Mouse (Mus musculus) central nervous system, embryonic 14 days (tissue): ENCODE results near the gene Sugp1. TPM values are rescaled to one million over a fixed set of nuclear protein-coding genes. Genes with fewer than 3 reads are reported as not detected.

Experiments used
- polyA plus RNA-seq: library from polyadenylated mRNA; depleted of rRNA; stranded (reverse); fragments of >200 nt; gene quantifications from 2 replicates; pipeline ENCODE4 v1.2.3, GENCODE M21; 2012; rRNA removed

The Sugp1 gene
- 34.3 TPM in 2 replicates for polyA plus RNA-seq

GRCm38 (mm10) chr8:70042583-70043455, at the start of gene Sugp1, which contains the start of gene Mau2:
Gene Sugp1, plus strand, starts transcription at chr8:70042813.
Gene Mau2, minus strand, starts transcription at chr8:70042734.

GRCm38 (mm10) chr8:69995776-69996588, 46.6 kb upstream of the Sugp1 start, which contains the start of gene Gatad2a:
Gene Gatad2a, minus strand, starts transcription at chr8:69996384.

GRCm38 (mm10) chr8:70072441-70073069, 29.9 kb downstream of the Sugp1 start, which contains the start of gene Tm6sf2:
Gene Tm6sf2, plus strand, starts transcription at chr8:70072924.

GRCm38 (mm10) chr8:70083285-70083684, 40.7 kb downstream of the Sugp1 start, which contains the start of gene Hapln4:
Gene Hapln4, plus strand, starts transcription at chr8:70083457.

GRCm38 (mm10) chr8:70120667-70121066, 78.1 kb downstream of the Sugp1 start, which contains the start of gene Ncan:
Gene Ncan, minus strand, starts transcription at chr8:70120873.

Other genes starting within 250 kb of the Sugp1 start
- 69.7 and 72.7 TPM in 2 replicates for gene Gmip, start 234.1 kb upstream of the Sugp1 start, polyA plus RNA-seq
- 5.8 and 6.0 TPM in 2 replicates for gene Lpar2, start 220.4 kb upstream of the Sugp1 start, polyA plus RNA-seq
- gene Pbx4, start 210.3 kb upstream of the Sugp1 start, polyA plus RNA-seq, result 35.2 and 36.1 TPM in 2 replicates
- 3.6 and 4.0 TPM in 2 replicates for gene Cilp2, start 155.1 kb upstream of the Sugp1 start, polyA plus RNA-seq
- gene Tssk6, start 140.6 kb upstream of the Sugp1 start, polyA plus RNA-seq, result 0.35 and 0.53 TPM in 2 replicates
- gene Ndufa13, start 140.3 kb upstream of the Sugp1 start, polyA plus RNA-seq, result 111 TPM in 2 replicates
- 9.4 and 9.6 TPM in 2 replicates for gene Yjefn3, start 140.1 kb upstream of the Sugp1 start, polyA plus RNA-seq
- gene Gatad2a, start 46.4 kb upstream of the Sugp1 start, polyA plus RNA-seq, result 37.4 and 38.1 TPM in 2 replicates
- 106 and 108 TPM in 2 replicates for gene Mau2, start 79 bp upstream of the Sugp1 start, polyA plus RNA-seq
- gene Tm6sf2, start 30.1 kb downstream of the Sugp1 start, polyA plus RNA-seq, result 7.4 and 8.5 TPM in 2 replicates
- 0.36 and 0.43 TPM in 2 replicates for gene Hapln4, start 40.6 kb downstream of the Sugp1 start, polyA plus RNA-seq
- gene Ncan, start 78.1 kb downstream of the Sugp1 start, polyA plus RNA-seq, result 71.2 and 75.0 TPM in 2 replicates
- 22.3 and 23.8 TPM in 2 replicates for gene Nr2c2ap, start 88.5 kb downstream of the Sugp1 start, polyA plus RNA-seq
- 21.1 and 22.6 TPM in 2 replicates for gene Rfxank, start 96.3 kb downstream of the Sugp1 start, polyA plus RNA-seq
- gene Borcs8, start 96.7 kb downstream of the Sugp1 start, polyA plus RNA-seq, result 99.4 and 109 TPM in 2 replicates
- gene Mef2b, start 96.9 kb downstream of the Sugp1 start, polyA plus RNA-seq, result 0.38 and 0.41 TPM in 2 replicates
- gene Tmem161a, start 129.5 kb downstream of the Sugp1 start, polyA plus RNA-seq, result 91.8 and 98.7 TPM in 2 replicates
- gene Slc25a42, start 169.5 kb downstream of the Sugp1 start, polyA plus RNA-seq, result 23.3 and 27.3 TPM in 2 replicates
- 144 and 152 TPM in 2 replicates for gene Sugp2, start 191.4 kb downstream of the Sugp1 start, polyA plus RNA-seq
- 81.8 and 84.9 TPM in 2 replicates for gene Armc6, start 191.7 kb downstream of the Sugp1 start, polyA plus RNA-seq
- 74.1 and 85.3 TPM in 2 replicates for gene Homer3, start 240.0 kb downstream of the Sugp1 start, polyA plus RNA-seq